Mouse (Mus musculus) layer of hippocampus, adult 9-10 months (tissue): ENCODE results near the gene Mast1.
"Not testable (repeated sequence)": the region's sequence is repeated elsewhere in the genome, so short reads cannot be mapped to it uniquely, and the experiment has no call there.

Experiments used
- DNase-seq: peaks from one replicate; pipeline ENCODE4 v3.0.0; 2022; ENCODE audit warnings: low spot score

The Mast1 gene

GRCm38 (mm10) chr8:84909162-84909767 is 27.9 kb downstream of the Mast1 start:
- no peak for DNase-seq

GRCm38 (mm10) chr8:84908421-84909161 is 28.6 kb downstream of the Mast1 start, which contains the start of gene Dnase2a:
Dnase2a (plus strand) TSS chr8:84908560.
- DNase-seq: peak; percentile 69

- not testable (repeated sequence) for DNase-seq
These were observed 29.2 kb downstream of the Mast1 start for GRCm38 (mm10) chr8:84907979-84908378.

- DNase-seq: no peak
These were observed 29.7 kb downstream of the Mast1 start for GRCm38 (mm10) chr8:84907493-84907892.

- DNase-seq: no peak
These were observed 30.1 kb downstream of the Mast1 start for GRCm38 (mm10) chr8:84907037-84907436.

GRCm38 (mm10) chr8:84904351-84904750 is 32.8 kb downstream of the Mast1 start:
- DNase-seq: no peak

- DNase-seq: peak; percentile 78
These were observed 34.1 kb downstream of the Mast1 start for GRCm38 (mm10) chr8:84902920-84903661.

GRCm38 (mm10) chr8:84902367-84902919 is 34.7 kb downstream of the Mast1 start:
- no peak for DNase-seq

GRCm38 (mm10) chr8:84901752-84902151 is 35.4 kb downstream of the Mast1 start, which contains the start of gene Klf1:
Klf1 (plus strand) TSS chr8:84901928.
- no peak for DNase-seq

- no peak for DNase-seq
These were observed 36.1 kb downstream of the Mast1 start for GRCm38 (mm10) chr8:84901071-84901470.

GRCm38 (mm10) chr8:84895963-84896362 is 41.2 kb downstream of the Mast1 start:
- no peak for DNase-seq

- peak; percentile 90 for DNase-seq
These were observed 43.4 kb downstream of the Mast1 start, which contains the start of gene Gcdh for GRCm38 (mm10) chr8:84893709-84894134. Gcdh (minus strand) TSS chr8:84893921.

- no peak for DNase-seq
These were observed 44.0 kb downstream of the Mast1 start for GRCm38 (mm10) chr8:84892993-84893708.

- no peak for DNase-seq
These were observed 48.0 kb downstream of the Mast1 start for GRCm38 (mm10) chr8:84889141-84889540.

GRCm38 (mm10) chr8:84888280-84888679 is 48.9 kb downstream of the Mast1 start:
- no peak for DNase-seq

- DNase-seq: no peak
These were observed 52.4 kb downstream of the Mast1 start for GRCm38 (mm10) chr8:84884728-84885127.

- DNase-seq: no peak
These were observed 58.2 kb downstream of the Mast1 start for GRCm38 (mm10) chr8:84878915-84879314.

- DNase-seq: no peak
These were observed 59.7 kb downstream of the Mast1 start for GRCm38 (mm10) chr8:84877297-84878035.

GRCm38 (mm10) chr8:84874339-84874738 is 62.8 kb downstream of the Mast1 start:
- DNase-seq: no peak

GRCm38 (mm10) chr8:84873016-84873415 is 64.1 kb downstream of the Mast1 start:
- no peak for DNase-seq
